Mouse (Mus musculus) small intestine, adult 2 months (tissue): ENCODE measurements around the gene Hhat.

ENCODE experiments used
- CTCF ChIP-seq: fragments of 200-500 bp; IDR thresholded peaks from 2 replicates; pipeline ENCODE4 v1.5.1; 2012; ENCODE audit warnings: low read depth, mild to moderate bottlenecking, control low read depth, inconsistent platforms, low read length, moderate library complexity, mixed read lengths; ENCODE audit not compliant: insufficient replicate concordance, insufficient read length; ENCODE audit errors: extremely low read depth
- POLR2A ChIP-seq: fragments of 200-500 bp; IDR thresholded peaks from 2 replicates; pipeline ENCODE4 v1.6.1; 2012; ENCODE audit warnings: low read depth, mild to moderate bottlenecking, control low read depth, inconsistent platforms, low read length, moderate library complexity

DNA sequence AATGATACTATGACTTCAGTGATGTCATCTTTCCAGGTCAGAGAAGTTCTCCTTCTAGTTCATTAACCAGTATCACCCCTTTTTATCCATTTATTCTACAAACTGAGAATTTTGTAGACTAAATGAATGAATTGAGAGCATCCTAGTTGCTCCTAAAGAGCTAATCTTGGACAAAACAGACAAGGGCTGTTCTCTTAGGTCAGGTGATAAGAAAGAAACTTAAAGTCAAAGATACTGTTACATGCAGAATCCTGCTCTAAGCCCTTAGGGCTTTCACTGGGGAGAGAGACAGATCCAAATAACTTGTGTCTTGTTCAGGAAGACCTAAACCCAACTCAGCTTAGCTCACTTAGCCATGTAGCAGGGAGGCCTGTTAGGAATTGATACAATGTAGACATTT is 268.2 kb downstream of the Hhat start:
- no peak for TF ChIP-seq CTCF
- TF ChIP-seq POLR2A = no peak
